Mouse (Mus musculus) G1E (cell line): ENCODE measurements at regions not wholly inside any gene's neighbourhood (a gene's known extent, or its start where the extent isn't known, plus 50 kb on each side); places are given as distances from the start of the nearest gene placed in this dataset.

Experiments used
- CTCF ChIP-seq: IDR thresholded peaks from 2 replicates; pipeline ENCODE4 v1.5.1; 2012; ENCODE audit warnings: low read depth, low read length, inconsistent platforms, mixed read lengths
- GATA1 ChIP-seq: IDR thresholded peaks from 2 replicates; pipeline ENCODE4 v1.6.1; 2012; ENCODE audit warnings: borderline replicate concordance, low read length, inconsistent platforms, mixed read lengths
- TAL1 ChIP-seq: conservative IDR thresholded peaks from 2 replicates; pipeline ENCODE4 v1.6.1; 2012; ENCODE audit warnings: low read depth, low read length, inconsistent platforms, mixed read lengths

DNA sequence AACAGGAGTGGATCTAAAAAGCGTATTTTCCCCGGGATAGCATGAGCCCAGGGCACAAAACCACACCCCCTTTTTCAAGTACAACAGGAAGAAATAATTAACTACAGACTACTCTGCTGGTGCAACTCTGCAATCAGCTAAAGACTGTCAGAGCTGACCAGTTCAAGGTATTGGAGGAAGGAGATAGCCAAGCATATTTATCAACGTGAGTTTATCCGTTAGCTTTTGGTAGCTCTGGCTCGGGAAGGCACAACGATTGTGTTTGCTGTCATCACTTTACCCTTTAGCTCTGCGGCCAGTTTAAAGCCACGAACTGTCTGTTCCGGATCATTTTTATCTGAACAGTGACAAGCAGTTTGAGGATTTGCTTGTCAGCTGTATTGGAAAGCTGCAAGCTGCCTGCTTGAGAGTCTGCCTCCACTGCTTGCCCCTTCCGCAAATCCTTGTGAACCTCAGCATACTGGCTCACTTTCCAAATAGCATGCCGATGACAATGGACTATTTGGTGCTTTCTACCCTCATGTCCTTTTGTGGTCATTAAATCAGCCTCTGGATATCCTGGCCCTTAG, 122.4 kb upstream of the Plcb4 start:
- no peak for TF ChIP-seq GATA1
- TF ChIP-seq CTCF, result no peak
- no peak for TF ChIP-seq TAL1
